Mouse (Mus musculus): Measurements from ENCODE around the gene Specc1l.
A peak's percentile ranks its signal among the peaks of the same experiment; 100 is the strongest.

The Specc1l gene

DNA sequence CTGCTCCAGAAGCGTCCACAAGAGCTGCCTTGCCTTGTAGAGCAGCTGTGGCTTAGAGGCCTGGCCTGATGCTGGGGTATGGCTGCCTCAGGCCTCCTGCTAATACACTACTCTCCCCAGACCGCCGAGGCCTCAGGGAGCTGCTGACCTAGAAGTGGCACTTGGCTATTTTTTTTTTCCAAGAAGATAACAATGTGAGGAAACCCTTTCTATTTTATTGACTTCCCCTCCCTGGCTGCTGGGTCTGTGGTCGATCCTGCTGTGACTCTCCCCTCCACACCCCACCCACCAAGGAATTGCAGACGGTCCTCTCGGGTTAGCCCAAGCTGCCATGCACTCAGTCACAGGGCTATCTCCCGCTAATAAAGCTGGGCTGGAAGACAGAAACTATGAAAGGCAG, 122.3 kb downstream of the Specc1l start:
- no peak for TF ChIP-seq GATA4 (IDR thresholded peaks at IDR 0.05; ENCODE audit: insufficient replicate concordance, low read length)

DNA sequence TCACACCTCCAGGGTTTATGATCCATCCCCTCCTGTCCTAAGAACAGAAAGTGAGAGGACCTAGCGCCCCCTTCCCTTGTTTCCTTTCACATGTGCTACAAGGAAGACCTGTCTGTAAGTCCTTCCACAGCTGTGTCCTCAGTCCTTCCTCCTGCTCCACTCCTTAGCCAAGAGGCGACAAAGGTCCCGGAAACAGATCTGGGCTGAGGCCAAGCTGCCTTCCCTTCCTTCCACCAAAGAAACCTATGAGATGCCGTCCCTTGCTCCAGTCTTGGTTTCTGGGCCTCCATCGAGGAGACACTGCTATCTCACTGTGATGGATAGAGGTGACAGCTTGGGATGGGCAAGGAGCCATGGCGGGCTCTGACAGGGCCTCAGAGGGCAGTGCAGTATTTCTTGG, 123.2 kb downstream of the Specc1l start:
- peak; percentile 32; the same call in 1 of the 2 replicates for TF ChIP-seq GATA4 (IDR thresholded peaks at IDR 0.05; ENCODE audit: insufficient replicate concordance, low read length)

DNA sequence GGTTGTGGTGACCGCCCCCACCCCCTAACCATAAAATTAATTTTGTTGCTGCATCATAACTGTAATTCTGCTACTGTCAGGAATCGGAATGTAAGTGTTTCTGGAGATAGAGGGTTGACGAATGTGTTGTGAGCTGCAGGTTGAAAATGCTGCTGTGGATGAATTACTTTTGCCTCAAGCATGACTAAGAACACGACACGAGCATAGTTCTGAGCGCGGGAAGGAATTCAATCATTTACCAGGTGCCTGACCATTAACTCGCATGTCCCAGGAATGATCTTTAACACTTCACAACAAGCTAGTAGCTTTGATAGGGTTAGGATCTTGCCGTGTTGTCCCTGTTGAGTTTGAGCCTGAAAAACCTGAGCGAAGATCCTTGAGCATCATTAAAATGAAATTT, 125.4 kb downstream of the Specc1l start:
- TF ChIP-seq GATA4 (IDR thresholded peaks at IDR 0.05; ENCODE audit: insufficient replicate concordance, low read length), result no peak

DNA sequence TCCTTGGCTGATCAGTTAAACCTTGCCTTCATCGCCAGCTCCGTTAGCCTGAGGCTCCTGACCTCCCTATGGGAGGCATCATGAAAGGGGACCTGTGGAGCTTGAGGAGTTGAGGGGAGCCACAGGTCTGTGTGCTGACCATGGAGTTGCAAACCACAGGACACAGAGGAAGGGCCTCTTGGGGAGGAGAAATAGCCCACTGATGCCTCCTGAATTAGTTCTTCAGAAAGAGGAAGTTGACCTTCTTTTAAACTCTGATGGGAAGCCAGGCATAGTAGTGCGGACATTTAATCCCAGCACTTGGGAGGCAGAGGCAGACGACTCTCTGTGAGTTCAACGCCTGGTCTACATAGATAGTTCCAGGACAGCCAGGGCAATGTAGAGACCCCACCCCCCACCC, 127.0 kb downstream of the Specc1l start:
- no peak for TF ChIP-seq GATA4 (IDR thresholded peaks at IDR 0.05; ENCODE audit: insufficient replicate concordance, low read length)

DNA sequence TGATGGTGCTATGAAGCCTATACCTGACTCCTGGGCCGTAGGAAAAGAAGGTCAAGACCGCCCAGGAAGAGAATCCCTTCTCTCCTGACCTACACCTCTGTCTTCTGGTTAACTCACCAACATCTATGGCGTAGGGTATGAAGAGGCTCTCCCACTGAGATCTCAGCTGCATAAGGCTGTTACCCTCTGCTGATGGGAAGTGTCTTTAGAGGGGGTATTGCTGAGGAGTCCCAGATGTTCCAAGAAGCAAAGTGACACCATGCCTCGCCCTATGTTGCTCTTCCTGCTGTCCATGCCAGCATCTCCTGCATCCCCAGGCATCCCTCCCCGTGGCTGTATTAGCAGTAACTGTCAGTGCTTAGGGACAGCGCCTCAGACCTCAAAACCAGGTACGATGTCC, 127.5 kb downstream of the Specc1l start:
- no peak for TF ChIP-seq GATA4 (IDR thresholded peaks at IDR 0.05; ENCODE audit: insufficient replicate concordance, low read length)

DNA sequence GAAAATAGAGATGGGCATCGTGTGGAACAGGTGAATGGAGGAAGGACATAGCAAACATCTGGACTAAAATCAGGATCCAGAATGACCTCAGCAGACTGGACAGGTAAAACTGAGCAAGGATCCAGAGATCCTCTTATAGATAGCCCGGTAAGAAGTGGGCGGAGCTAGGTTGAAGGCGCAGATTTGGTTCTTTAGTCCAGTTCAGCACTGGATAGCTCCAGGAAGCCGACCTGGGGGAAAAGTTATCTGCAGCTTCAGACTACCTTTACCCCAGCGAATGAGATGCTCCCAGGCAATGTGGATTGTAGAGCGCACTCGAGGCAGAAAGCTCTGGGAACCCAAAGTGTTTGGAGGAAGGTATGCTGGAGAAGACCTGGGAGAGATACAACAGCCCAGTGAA, 130.1 kb downstream of the Specc1l start:
- TF ChIP-seq GATA4 (IDR thresholded peaks at IDR 0.05; ENCODE audit: insufficient replicate concordance, low read length), result no peak

DNA sequence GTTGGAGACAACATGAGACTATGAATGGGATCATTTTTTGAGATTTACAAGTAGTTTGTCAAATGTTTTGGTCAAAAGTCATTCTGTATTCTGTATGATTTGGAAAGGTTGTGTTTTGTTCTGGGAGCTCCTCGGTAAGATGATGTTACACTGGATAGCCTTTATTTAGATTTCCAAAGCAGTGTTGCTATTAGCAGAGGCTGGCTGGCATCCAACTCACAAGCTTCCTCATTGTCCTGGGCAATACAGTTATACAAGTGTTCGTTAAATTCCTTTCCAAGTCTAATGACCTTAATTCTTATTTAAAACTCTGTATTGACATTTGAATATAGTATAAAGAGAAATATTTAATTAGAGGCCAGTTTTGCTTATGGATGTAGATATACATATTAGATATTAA, 133.4 kb downstream of the Specc1l start:
- TF ChIP-seq GATA4 (IDR thresholded peaks at IDR 0.05; ENCODE audit: insufficient replicate concordance, low read length), result no peak

DNA sequence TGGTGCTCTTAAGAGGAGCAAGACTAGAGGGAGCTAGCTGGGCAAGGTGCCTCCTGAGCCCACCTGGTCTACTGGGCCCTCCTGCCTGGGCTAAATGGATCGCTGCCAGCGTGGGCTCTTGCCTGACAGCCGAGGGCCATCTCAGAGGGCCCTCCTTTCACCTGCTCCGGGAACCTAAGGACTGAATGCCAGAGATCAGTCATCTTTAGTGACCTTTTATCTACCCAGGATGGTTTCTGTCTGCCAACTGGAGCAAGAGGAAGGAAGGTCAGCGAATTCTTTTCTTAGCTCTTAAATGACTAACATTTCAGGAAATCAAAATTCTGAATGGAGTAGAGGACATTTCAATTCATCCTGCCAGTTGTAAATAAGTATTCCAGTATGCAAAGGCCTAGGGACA, 138.7 kb downstream of the Specc1l start:
- TF ChIP-seq GATA4 (IDR thresholded peaks at IDR 0.05; ENCODE audit: insufficient replicate concordance, low read length), result peak; percentile 42; the same call in 1 of the 2 replicates

DNA sequence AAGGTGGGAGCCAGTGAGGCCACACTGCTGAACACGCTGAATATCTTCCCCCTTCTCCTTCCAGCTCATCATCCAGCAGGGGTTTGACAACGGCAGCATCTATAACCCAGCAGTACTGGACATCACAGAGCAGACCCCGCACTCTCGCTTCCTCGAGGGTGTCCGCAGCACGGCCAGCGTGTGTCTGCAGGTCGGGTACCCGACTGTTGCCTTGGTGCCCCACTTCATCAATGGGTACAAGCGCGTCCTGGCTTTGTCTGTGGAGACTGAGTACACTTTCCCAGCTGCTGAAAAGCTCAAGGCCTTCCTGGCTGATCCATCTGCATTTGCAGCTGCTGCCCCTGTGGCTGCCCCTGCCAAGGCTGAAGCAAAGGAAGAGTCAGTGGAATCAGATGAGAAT, 140.7 kb downstream of the Specc1l start:
- no peak for TF ChIP-seq GATA4 (IDR thresholded peaks at IDR 0.05; ENCODE audit: insufficient replicate concordance, low read length)

DNA sequence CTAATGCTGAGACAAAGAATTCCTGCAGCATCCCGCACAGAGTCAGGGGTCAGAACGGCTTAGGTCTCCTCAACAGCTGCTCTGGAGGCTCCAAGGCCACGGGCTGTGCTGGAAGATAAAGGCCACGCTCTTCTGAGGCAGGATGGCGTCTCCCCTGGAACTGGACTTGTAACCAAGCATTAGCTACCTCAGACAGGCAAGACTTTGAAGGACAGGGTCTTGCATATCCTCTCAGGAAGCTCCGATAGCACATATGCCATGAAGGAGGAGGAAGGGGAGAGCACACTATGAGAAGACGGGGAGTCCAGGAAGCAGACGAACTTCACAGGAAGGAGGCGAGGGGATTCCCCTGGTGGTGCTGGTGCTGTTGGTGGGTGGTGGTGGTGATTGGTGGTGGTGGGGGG, 142.0 kb downstream of the Specc1l start:
- TF ChIP-seq GATA4 (IDR thresholded peaks at IDR 0.05; ENCODE audit: insufficient replicate concordance, low read length), result 0 out of 2 replicates have a peak, but pooled peaks have one; percentile 59

DNA sequence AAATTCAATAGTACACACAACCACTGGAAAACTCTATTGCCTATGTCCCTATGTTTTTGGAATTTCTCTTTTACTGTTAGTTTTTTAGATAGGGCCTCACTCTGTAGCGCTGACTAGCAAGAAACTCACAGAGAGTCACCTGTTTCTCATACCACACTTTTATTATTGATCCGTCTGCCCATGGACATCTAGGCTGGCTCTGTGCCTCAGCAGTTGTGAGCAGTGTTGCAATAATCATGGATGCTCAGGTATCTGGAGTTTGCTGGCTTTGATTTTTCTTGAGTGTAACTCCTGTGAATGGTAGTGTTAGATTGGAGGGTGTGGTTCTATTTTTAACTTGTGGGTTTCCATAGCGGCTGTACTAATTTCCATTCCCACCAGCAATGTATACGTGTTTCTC, 143.5 kb downstream of the Specc1l start:
- TF ChIP-seq GATA4 (IDR thresholded peaks at IDR 0.05; ENCODE audit: insufficient replicate concordance, low read length), result no peak

Data from liver, adult (tissue).